Mouse (Mus musculus) limb, embryonic 14.5 days (tissue): ENCODE results near the gene Bcl11b. TPM values are rescaled to one million over a fixed set of nuclear protein-coding genes. Genes with fewer than 3 reads are reported as not detected.

Source experiments
- ATAC-seq: fragments of 200-750 bp; cut with Nextera tagmentation; 2 replicates; pipeline ENCODE4 v1.8.0; 2017; ENCODE audit warnings: low read depth, moderate number of reproducible peaks, moderate TSS enrichment; ENCODE audit not compliant: low FRiP score
- DNase-seq: peaks from one replicate; pipeline ENCODE4 v3.0.0-alpha.2; 2015; ENCODE audit warnings: low spot score
- H3K27ac ChIP-seq: fragments of 300-500 bp; sonication (generic); replicated peaks from 2 replicates; pipeline ENCODE4 v1.5.1; 2014; ENCODE audit warnings: low read depth, mild to moderate bottlenecking, low read length, moderate library complexity, mixed read lengths
- H3K27me3 ChIP-seq: fragments of 300-500 bp; sonication (generic); 2 replicates; pipeline ENCODE4 v1.6.1; 2014; ENCODE audit warnings: low read length, mixed read lengths; ENCODE audit not compliant: control insufficient read depth, insufficient read depth
- H3K36me3 ChIP-seq: fragments of 300-500 bp; sonication (generic); 2 replicates; pipeline ENCODE4 v1.6.1; 2014; ENCODE audit warnings: mild to moderate bottlenecking, low read length, moderate library complexity, mixed read lengths; ENCODE audit not compliant: control insufficient read depth, insufficient read depth
- H3K4me1 ChIP-seq: fragments of 300-500 bp; sonication (generic); 2 replicates; pipeline ENCODE4 v1.6.1; 2014; ENCODE audit warnings: antibody characterized with exemption, low read length, mixed read lengths; ENCODE audit not compliant: control insufficient read depth, insufficient read depth
- H3K4me2 ChIP-seq: fragments of 300-500 bp; sonication (generic); replicated peaks from 2 replicates; pipeline ENCODE4 v1.6.1; 2014; ENCODE audit warnings: low read depth, mild to moderate bottlenecking, low read length, moderate library complexity; ENCODE audit not compliant: severe bottlenecking
- H3K4me3 ChIP-seq: fragments of 300-500 bp; sonication (generic); replicated peaks from 2 replicates; pipeline ENCODE4 v1.5.1; 2014; ENCODE audit warnings: low read length
- H3K9ac ChIP-seq: fragments of 300-500 bp; sonication (generic); 2 replicates; pipeline ENCODE4 v1.6.1; 2014; ENCODE audit warnings: mild to moderate bottlenecking, low read depth, low read length, moderate library complexity; ENCODE audit not compliant: severe bottlenecking
- H3K9me3 ChIP-seq: fragments of 300-500 bp; sonication (generic); 2 replicates; pipeline ENCODE4 v1.6.1; 2016; ENCODE audit warnings: low read length; ENCODE audit not compliant: control insufficient read depth
- POLR2A ChIP-seq: fragments of 200-500 bp; IDR thresholded peaks from 2 replicates; pipeline ENCODE4 v1.8.0; 2012; ENCODE audit warnings: inconsistent platforms, mild to moderate bottlenecking, moderate library complexity, borderline replicate concordance; ENCODE audit not compliant: insufficient read depth, insufficient read length; ENCODE audit errors: extremely low read depth
- WGBS: fragments of 180-500 bp; shearing (Covaris S2); extraction: QIAGEN DNeasy Blood & Tissue Kit; methylation state at CpG from one replicate; pipeline ENCODE4 v1.1.7; 2014; 5-methylcytosine and 5-hydroxymethylcytosine counted together
- polyA plus RNA-seq, 2 experiments: library from polyadenylated mRNA; depleted of rRNA in 1 of 2; stranded (reverse) in 1 of 2; unstranded in 1 of 2; fragments of >200 nt; fragmentation: Nextera tagmentation in 1 of 2; extraction: Ambion mirVana in 1 of 2; gene quantifications; 2 replicates each; pipeline versions ENCODE4 v1.2.1 to v1.2.3; 2012 to 2014

The Bcl11b gene
- polyA plus RNA-seq (2012; rRNA removed) (16.0 and 20.1 TPM in 2 replicates), polyA plus RNA-seq (2014; fragmentation: Nextera tagmentation; extraction: Ambion mirVana) (26.4 and 26.7 TPM in 2 replicates)

DNA sequence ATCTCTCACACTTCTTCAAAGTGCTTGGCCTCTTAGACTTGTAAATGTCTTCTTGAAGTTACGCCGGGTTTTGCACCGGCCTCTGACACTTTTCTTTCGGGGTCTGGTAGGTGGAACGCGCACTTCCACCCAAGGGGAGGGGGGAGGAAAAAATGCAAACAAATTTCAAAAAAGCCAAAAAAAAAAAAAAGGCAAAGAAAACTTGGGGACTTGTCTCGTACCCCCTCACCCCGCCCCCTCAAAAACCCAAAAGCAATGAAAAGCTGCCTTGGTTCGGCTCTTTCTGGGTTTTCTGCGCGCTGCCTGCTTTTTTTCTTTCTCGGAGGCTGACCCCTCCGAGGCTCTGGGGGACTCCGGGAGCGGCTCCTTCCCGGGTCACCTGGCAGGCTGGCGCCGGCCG, at the start of gene Bcl11b:
Gene Bcl11b, minus strand, starts transcription at position 120 of the 400 bp plus-strand sequence.
- H3K4me1 ChIP-seq: peaks cover 20% of the 10 kb centered on the region
- H3K27ac ChIP-seq: peak within 1 kb of the TSS; percentile 87
- peak within 1 kb of the TSS; percentile 80 for H3K4me3 ChIP-seq
- H3K9me3 ChIP-seq: no peaks in the 10 kb centered on the region
- no peak for DNase-seq
- peak within 1 kb of the TSS; percentile 79 for H3K9ac ChIP-seq
- H3K27me3 ChIP-seq: peaks cover 40% of the 10 kb centered on the region
- no peak for TF ChIP-seq POLR2A
- 2% methylated on average over 19 of the region's 19 CpGs for WGBS
- no peaks in the 10 kb centered on the region for H3K36me3 ChIP-seq
- ATAC-seq: no peak; the same call in 1 of the 2 replicates
- peak within 1 kb of the TSS; percentile 95 for H3K4me2 ChIP-seq

DNA sequence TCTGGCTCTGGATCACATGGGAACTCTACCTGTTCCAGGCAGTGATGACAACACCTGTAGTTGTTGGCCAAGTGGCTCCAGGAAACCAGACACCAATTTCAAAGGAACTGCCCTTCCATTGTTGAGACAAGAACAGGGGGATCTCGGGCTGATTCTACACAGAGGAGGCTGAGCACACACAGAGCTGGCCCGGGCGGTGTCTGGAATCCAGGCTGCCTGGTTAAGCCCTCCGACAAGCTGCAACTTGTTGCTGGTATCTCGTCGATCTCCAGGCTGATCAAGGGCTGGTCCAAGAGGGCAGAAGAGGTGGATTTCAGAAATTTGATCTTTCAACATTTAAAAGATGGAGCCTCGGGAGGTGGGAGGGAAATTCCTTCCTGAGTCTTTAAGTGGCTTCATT, 47.6 kb upstream of the Bcl11b start:
- Histone ChIP-seq H3K27ac (no peak overlapping the region), H3K9ac (no peak overlapping the region), H3K36me3 (no peaks in the 10 kb centered on the region), H3K9me3 (no peaks in the 10 kb centered on the region), H3K4me1 (no peaks in the 10 kb centered on the region), H3K4me2 (no peak overlapping the region), H3K4me3 (no peak overlapping the region), H3K27me3 (no peaks in the 10 kb centered on the region)
- ATAC-seq: no peak
- 52% methylated on average over 7 of the region's 7 CpGs for WGBS
- no peak for TF ChIP-seq POLR2A
- no peak for DNase-seq

DNA sequence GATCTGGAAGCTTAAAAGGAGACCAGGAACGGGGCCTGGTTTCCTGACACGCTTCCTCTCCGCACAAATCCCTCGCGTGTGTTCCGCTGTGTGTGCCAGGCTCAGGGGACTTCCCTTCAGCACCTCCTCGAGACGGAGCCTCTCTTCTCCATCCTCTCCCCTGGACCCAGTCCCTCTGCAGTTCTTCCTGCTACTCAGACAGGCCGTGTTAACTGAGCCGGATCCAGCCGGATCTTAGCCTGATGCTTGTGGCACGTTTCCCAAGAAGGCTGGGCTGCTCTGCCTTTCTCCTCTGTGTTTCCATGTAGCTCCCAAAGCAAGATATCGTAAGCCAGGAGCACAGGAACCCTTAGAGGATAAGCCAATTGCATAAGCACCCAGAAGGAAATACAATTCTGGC, 46.2 kb upstream of the Bcl11b start:
- H3K9ac ChIP-seq: no peak overlapping the region
- DNase-seq (no peak), ATAC-seq (no peak)
- no peak overlapping the region for H3K4me3 ChIP-seq
- TF ChIP-seq POLR2A: no peak
- H3K9me3 ChIP-seq: no peaks in the 10 kb centered on the region
- no peak overlapping the region for H3K27ac ChIP-seq
- H3K36me3 ChIP-seq: no peaks in the 10 kb centered on the region
- H3K4me2 ChIP-seq: no peak overlapping the region
- no peaks in the 10 kb centered on the region for H3K27me3 ChIP-seq
- no peaks in the 10 kb centered on the region for H3K4me1 ChIP-seq
- 66% methylated on average over 13 of the region's 13 CpGs for WGBS

DNA sequence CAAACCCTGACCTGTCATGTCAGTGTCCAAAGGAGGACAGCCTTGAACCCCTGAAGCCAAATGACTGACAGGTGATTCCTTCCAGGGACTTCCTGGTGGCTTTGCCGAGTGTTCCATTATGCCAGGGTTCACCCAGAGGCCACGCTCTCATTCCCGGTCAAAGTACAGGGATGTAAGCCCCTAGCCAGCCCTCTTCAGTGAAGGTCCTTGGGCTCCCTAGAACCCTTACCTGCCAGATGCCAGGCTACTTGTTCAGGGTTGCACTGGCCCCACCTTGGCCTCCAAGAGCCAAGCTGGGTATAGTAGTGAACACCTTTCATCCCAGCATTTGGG, 38.8 kb upstream of the Bcl11b start:
- H3K4me1 ChIP-seq: no peaks in the 10 kb centered on the region
- DNase-seq: no peak
- H3K4me2 ChIP-seq: no peak overlapping the region
- TF ChIP-seq POLR2A: no peak
- WGBS: 70% methylated on average over 3 of the region's 3 CpGs
- no peaks in the 10 kb centered on the region for H3K9me3 ChIP-seq
- no peak for ATAC-seq
- H3K4me3 ChIP-seq: no peak overlapping the region
- no peaks in the 10 kb centered on the region for H3K36me3 ChIP-seq
- no peak overlapping the region for H3K9ac ChIP-seq
- H3K27ac ChIP-seq: no peak overlapping the region
- no peaks in the 10 kb centered on the region for H3K27me3 ChIP-seq

DNA sequence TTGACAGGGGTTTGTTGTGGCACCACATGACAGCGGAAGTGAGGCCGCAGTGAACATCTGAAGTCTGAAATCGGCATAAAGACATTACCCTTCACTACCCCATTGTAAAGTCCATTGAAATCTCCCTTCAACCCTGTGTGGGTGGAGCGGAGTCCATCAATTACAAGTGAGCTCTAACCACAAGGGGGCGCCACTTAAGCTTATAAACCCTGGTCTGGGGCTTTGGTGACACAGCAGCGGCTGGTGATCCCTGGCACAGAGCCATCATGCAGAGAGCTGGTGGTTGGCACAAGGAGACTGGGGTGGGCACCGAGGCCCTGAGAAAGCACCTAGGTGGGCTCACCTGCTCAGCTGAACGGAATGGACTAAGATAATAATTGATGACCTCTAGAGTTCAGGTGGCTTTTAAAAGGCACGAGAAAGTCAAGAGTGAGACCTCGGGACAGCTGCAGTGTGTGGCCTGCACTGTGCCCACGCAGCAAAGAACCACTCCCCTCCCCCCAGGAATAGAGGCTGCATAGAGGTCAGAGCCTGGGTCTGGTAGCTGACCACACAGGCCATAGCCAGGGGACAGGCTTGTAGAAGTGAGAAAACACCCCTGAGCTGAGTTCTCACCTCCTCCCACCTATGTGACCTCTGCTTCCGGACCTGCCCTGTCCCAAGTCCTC, 38.3 kb upstream of the Bcl11b start:
- DNase-seq (peak; percentile 82), ATAC-seq (no peak)
- Histone ChIP-seq H3K27ac (no peak overlapping the region), H3K27me3 (no peaks in the 10 kb centered on the region), H3K9ac (no peak overlapping the region), H3K4me3 (no peak overlapping the region), H3K4me1 (no peaks in the 10 kb centered on the region), H3K4me2 (no peak overlapping the region), H3K36me3 (no peaks in the 10 kb centered on the region), H3K9me3 (no peaks in the 10 kb centered on the region)
- 46% methylated on average over 12 of the region's 12 CpGs for WGBS
- TF ChIP-seq POLR2A: no peak
